Mouse (Mus musculus): ENCODE data around the gene Tomm7.
"Not testable (repeated sequence)": the region's sequence is repeated elsewhere in the genome, so short reads cannot be mapped to it uniquely, and the experiment has no call there.

Tomm7 gene

DNA sequence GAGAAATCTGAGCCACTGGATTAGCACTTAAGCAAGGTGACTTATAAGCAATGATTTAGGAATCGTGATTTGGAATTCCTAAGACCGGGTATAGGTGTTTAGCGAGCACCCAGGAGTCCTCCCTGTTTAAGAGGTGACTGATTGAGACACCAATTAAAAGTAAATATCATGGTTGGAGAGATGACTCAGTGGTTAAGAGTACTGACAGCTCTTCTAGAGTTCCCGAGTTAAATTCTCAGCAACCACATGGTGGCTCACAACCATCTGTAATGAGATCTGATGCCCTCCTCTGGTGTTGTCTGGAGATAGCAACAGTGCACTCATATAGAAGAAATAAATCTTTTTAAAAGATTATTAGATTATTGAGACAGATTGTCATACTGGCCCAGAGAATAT, 7.2 kb upstream of the Tomm7 start:
- not testable (repeated sequence) for DNase-seq

DNA sequence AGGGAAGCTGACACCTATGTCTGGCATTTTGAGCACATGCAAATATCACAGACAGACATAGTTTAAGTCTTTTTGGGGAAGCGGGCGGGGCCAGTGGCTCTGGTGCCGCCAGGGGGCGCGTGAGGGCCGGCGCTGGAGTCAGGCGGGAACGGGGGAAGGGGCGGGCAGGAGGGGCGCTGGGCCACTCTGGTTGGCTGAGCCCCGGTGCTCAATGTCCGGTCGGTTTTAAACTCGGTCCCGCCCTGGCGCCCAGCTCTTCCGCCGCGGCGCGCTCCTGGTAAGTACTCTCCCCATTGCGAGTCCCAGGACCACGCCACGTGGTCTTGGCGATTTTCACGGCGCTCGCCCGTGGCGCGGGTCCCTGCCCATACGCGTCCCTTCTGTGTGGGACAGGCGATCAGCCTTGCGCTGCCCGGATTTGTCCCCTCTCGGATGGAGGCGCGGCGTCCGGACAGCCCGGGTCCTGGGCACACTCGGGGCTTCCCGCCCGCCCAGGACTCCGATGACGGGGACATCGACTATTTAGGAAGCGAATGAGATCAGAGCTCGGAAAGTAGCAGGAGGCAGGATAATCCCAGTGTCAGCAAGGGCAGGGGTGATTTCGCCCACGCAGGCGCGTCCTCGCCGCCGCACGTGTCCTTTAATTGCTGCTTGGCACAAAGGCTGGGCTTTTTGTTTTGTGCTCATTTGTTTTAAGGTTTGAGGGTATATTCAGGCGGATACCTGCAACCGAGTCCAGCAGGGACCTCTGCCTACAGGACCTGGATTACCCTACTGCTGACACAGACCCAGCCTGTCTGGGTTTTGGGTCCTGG, 6.6 kb upstream of the Tomm7 start:
- peak; percentile 95 for DNase-seq

DNA sequence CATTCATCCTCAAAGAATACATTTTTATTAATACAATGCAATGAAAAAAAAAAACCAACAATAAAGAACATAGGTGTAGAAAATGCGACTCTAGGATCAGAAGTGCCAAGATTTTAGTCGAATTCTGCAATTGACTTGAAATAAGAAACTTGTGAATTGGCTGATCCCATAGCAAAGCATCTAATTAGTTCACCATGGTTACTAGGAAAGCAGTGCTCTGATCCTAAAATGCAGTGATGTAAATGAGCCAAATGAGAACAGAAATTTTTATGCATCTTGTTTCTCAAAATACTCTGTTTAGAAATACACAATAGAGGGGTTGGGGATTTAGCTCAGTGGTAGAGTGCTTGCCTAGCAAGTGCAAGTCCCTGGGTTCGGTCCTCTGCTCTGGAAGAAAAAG, 1.2 kb upstream of the Tomm7 start:
- DNase-seq: no peak

DNA sequence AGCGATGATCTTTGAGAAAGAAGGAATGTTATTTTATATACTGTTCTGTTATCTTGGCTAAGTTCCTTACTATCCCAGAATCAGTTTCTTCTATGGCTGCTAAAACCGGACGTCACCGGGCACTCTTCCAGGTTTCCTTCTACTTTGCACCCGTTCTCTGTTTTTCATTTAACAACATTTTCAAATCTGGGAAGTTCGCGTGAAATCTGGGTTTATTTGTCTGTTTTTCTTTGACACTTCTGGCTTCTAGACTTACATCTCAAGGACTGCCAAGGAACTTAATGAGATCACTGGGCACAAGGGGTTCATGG, 525 bp upstream of the Tomm7 start:
- no peak for DNase-seq

DNA sequence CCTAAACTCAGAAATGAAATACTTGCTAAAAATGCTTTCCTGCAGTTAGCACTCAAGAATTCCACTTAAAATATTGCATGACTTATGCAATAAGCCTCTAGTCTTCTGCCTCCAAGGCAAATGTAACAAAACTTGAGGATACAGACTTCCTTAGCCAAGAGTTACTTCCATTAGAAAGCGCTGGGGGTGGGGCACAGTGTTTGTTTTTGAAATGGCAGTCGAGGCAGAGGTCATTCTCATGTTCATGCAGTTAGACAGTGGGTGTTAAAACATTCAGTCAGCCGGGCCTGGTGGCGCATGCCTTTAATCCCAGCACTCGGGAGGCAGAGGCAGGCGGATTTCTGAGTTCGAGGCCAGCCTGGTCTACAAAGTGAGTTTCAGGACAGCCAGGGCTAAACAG, 5.8 kb downstream of the Tomm7 start:
- no peak for DNase-seq

DNA sequence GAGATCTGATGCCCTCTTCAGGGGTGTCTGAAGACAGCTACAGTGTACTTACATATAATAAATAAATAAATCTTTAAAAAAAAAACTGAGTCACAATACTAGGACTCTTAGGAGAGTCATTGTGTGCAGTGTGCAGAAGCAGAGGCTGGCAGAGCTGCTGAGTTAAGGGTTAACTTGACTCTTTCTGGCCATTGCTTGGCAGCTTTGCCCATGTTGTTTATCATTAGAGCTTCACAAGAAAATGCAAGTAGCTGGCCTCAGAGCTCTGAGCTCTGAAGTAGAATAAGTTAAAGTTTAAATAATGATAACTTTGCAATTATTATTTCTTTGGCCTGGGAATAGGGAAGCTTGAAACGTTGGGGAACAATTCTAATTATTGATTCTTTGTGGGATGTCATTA, 8.3 kb downstream of the Tomm7 start:
- not testable (repeated sequence) for DNase-seq

DNA sequence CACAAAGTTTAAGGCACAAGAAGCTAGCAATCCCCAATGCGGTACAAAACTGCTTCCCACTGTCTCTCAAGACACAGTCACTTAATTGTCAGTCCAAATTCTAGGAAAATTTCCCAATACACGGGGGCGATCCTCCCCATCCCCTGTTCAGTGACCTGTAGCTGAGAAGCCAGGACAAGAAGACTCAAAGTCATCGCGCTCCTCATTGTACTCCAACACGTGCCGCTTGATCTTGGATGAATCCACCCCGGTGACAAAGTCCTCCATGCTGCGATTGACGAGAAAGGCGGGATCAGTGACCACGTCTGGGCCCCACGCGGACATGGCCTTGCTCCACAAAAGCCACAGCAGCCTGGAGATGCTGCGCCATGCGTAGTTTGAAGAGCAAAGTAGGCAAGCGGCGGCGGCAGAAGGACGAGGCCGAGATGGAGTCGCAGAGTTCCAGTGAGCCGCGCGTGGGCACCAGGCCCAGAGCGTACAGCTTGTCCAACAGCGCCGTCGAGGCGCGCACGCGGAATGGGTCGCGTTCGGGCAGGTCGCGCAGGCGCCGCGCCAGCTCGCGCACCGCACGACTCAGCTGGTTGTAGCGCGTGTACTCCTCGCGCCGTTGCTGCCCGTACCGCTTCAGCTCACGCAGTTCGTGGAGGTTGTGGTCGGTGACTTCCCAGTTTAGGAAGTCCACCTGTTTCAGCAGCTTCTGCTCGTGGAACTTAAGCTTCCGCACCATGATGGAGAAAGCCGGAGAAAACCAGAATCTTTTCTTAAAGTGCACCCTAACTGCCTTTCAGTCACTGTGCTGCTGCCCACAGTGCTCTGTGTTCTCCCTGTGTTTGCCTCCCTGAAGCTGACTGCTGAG, 12.8 kb downstream of the Tomm7 start:
- no peak for DNase-seq

DNA sequence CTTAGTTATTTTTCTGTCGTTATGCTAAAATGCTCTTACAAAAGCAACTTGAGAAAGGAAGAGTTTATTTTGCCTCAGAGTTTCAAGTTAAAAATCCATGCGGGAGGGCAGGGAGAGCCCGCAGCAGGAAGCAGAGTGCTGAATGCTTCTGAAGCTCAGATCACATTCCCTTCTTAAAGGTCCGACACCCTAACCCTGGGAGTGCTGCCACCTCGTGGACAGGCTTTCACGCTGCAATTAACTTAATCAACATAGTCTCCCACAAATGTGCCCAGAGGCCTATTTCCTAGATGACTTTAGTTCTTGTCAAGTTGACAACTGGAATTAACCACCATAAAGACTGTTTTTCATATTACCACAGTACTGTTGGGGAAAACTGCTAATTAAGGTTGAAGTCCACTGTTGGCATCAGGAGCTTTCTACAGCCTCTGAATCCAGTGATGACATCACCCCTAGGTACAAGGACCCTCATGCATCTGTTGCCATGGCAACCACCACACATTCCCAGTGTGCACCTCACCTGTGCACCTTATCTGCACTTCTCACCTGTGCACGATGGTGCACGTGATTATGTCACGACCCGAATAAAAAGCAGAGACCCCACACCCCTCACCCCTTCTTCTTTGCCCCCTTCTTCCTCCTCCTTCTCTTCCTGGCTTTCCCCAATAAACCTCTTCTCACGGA, 17.5 kb downstream of the Tomm7 start:
- DNase-seq: peak; percentile 74

DNA sequence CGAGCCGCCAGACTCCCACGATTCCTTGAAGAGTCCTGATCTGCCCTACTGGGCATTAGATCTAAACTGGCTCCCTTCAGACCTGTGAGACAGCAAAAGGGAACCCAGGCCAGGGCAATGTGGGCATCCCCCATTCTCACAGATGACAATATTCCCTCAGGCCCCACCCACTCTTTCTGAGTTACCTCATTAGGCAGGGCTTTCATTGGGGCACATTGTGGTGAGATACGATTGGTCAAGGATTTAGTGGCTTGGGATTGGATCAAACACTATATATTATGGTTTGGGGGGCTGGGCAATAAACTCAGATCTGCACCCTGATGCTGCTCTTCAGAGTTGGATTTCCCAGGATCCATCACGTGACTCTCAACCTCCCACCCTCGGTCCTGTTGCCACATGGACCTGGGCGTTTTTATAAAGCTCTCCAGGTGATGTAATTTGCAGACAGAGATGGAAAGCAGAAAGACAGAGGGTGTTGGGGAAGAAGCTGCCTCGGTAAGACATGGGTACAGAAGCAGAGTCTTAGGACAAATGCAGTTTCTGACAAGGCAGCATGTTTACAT, 19.7 kb downstream of the Tomm7 start:
- no peak for DNase-seq

DNA sequence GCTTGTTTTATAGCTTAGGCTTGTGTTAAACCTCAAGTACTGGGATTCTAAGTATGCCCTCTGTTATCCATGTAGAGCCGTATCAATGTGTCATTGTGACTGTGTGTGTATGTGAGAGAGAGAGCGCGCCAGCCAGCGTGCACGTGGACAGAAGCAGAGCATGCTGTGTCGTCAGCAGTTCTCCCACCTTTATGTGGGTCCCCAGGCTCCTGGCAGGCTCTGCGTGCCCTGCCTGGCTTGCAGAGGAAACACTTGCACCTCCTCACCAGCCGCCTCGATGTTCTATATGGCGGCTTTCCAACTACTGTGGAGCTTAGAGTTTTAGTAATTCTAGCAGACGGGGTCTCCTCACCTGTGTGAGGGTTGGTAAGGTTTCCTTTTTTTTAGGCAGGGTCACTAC, 21.7 kb downstream of the Tomm7 start:
- DNase-seq: no peak

DNA sequence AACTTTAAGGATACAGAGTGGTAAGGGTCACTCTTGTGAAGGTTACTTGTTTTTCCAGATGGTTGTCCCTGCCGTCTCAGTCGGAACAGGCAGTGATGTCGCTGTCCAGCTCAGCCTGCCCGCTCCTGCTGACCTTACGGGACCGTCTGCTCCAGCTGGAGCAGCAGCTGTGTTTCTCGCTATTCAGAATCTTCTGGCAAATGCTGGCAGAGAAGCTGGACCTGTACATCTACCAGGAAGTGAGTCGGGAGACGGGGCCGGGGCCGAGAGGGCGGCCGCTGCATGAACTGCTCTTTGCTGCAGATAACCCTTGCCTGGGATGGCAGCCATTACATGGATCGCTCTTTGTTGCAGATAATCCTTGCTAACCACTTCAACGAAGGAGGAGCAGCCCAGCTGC, 27.3 kb downstream of the Tomm7 start:
- no peak for DNase-seq

DNA sequence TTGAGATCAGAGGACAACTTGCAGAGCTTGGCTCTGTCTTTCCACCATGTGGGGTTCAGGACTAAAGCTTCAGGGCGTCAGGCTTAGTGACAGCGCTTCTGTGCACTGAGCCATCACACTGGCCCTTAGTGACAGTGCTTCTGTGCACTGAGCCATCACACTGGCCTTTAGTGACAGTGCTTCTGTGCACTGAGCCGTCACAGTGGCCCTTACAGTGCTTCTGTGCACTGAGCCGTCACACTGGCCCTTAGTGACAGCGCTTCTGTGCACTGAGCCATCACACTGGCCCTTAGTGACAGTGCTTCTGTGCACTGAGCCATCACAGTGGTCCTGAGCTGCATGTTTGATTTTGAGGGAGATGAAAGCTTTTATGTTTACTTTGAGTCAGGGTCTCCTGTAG, 29.1 kb downstream of the Tomm7 start:
- no peak for DNase-seq

DNA sequence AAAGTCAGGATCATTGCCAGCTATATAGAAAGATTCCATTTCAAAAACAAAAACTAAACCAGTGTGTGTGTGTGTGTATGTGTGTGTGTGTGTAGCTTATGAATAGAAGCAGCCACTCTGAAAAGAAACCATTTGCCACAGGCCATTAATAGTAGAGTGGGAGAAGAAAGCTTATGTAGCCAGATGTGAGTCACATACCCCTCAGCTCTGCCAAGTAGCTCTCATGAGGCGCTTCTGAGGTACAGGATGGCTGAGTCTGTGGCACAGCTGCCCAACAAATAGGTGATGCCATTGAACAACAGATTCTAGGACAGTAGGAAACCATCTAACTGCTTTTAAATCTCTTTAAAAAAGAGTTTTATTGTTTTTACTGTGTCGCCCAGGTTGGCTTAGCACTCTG, 51.2 kb downstream of the Tomm7 start:
- DNase-seq: no peak

DNA sequence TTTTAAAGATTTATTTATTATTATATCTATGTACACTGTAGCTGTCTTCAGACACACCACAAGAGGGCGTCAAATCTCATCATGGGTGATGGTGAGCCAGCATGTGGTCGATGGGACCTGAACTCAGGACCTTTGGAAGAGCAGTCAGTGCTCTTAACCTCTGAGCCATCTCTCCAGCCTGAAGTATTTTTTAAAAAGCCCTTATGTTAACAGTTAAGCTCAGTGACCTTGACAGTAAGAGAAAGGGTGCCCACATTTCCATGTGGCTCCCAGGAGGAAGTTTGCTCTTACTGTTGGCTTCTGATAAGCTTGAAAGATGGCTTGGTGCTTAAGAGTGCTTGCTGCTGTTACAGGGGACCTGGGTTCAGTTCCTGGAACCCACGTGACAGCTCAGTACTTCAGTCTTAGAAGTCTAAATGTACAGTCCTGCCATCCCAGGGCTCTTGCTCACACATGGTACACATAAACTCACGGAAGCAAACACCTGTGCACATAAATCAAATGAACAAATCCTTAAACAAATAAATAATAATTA, 54.8 kb downstream of the Tomm7 start:
- no peak for DNase-seq
